Mouse (Mus musculus) lung, adult 2 months (tissue): ENCODE results near the gene Prelp.

Experiments
- CTCF ChIP-seq: fragments of 200-500 bp; IDR thresholded peaks from 2 replicates; pipeline ENCODE4 v1.5.1; 2011; ENCODE audit warnings: mild to moderate bottlenecking, low read length, control low read depth; ENCODE audit not compliant: insufficient read depth
- POLR2A ChIP-seq: fragments of 200-500 bp; IDR thresholded peaks from 2 replicates; pipeline ENCODE4 v1.6.1; 2011; ENCODE audit warnings: low read depth, mild to moderate bottlenecking, control low read depth, low read length, borderline replicate concordance; ENCODE audit errors: extremely low read depth

- no peak for TF ChIP-seq CTCF
- no peak for TF ChIP-seq POLR2A
Observed at GRCm38 (mm10) chr1:133920876-133921275, 338 bp downstream of the Prelp start.
